Mouse (Mus musculus): ENCODE measurements around the gene Bend3.
A peak's percentile ranks its signal among the peaks of the same experiment; 100 is the strongest.

Bend3 gene

GRCm38 (mm10) chr10:43537652-43538051 lies 59.0 kb downstream of the Bend3 start:
- DNase-seq, result peak; percentile 75 to 84

- DNase-seq, result peak; percentile 60 to 68
These were observed 60.2 kb downstream of the Bend3 start for GRCm38 (mm10) chr10:43538831-43539230.

GRCm38 (mm10) chr10:43539746-43540310 lies 61.2 kb downstream of the Bend3 start:
- peak in 1 of 2 experiments; percentile 32 for DNase-seq

GRCm38 (mm10) chr10:43540442-43541152 lies 62.0 kb downstream of the Bend3 start, which contains the start of gene 1700021F05Rik:
1700021F05Rik (minus strand) TSS chr10:43540994.
- peak; percentile 97 to 98 for DNase-seq

- no peak for DNase-seq
These were observed 62.5 kb downstream of the Bend3 start for GRCm38 (mm10) chr10:43541153-43541544.

- DNase-seq, result peak in 1 of 2 experiments; percentile 35
These were observed 70.8 kb downstream of the Bend3 start for GRCm38 (mm10) chr10:43549411-43549810.

- DNase-seq, result no peak
These were observed 72.3 kb downstream of the Bend3 start for GRCm38 (mm10) chr10:43550923-43551322.

- no peak for DNase-seq
These were observed 72.8 kb downstream of the Bend3 start for GRCm38 (mm10) chr10:43551388-43551787.

GRCm38 (mm10) chr10:43557630-43558165 lies 79.1 kb downstream of the Bend3 start:
- DNase-seq, result no peak

GRCm38 (mm10) chr10:43559313-43559712 lies 80.7 kb downstream of the Bend3 start:
- DNase-seq, result no peak

GRCm38 (mm10) chr10:43560765-43561164 lies 82.1 kb downstream of the Bend3 start:
- peak in 1 of 2 experiments; percentile 45 for DNase-seq

GRCm38 (mm10) chr10:43561311-43561710 lies 82.7 kb downstream of the Bend3 start:
- DNase-seq, result no peak
